Mouse (Mus musculus) liver (tissue): ENCODE measurements around the gene Upk1a.

Experiments
- DNase-seq: peaks from one replicate; pipeline ENCODE4 v3.0.0-alpha.2; 2020; ENCODE audit warnings: mixed read lengths

The Upk1a gene

DNA sequence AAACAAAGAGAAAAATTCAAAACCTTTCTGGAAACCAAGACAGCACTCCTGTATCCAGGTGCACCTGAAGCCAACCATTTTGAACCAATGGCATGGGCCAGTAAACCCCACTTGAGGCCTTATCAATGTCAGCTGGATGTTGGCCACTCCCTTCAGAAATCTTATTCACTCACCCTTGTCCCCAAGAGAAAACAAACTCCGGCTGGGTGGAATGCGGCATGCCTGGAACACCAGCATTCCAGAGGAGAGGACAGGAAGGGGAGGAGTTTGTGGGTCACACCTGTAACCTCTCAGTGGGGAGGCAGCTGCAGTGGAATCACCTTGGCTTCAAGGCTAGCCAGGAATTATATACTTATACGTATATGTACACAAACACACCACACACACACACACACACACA, 10.1 kb downstream of the Upk1a start:
- no peak for DNase-seq

DNA sequence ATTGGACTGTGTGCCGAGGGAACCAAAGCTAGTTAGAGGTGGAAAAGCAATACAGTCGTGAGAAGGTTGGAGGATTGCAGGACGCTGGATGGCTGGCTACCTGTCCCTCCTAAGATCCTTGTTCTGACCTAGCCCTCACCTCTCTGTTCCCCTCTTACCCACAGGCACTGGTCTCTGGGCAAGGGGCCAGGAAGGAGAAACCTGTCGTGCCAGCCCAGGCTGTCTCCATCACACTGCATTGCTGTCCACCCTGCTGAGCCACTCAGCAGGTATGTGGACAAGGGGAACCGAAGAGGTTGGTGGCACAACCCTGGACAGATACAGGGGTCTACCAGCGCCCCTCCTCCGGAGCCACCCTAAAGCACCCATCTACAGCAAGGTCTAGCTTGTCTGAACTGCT, 12.0 kb downstream of the Upk1a start:
- DNase-seq = no peak

DNA sequence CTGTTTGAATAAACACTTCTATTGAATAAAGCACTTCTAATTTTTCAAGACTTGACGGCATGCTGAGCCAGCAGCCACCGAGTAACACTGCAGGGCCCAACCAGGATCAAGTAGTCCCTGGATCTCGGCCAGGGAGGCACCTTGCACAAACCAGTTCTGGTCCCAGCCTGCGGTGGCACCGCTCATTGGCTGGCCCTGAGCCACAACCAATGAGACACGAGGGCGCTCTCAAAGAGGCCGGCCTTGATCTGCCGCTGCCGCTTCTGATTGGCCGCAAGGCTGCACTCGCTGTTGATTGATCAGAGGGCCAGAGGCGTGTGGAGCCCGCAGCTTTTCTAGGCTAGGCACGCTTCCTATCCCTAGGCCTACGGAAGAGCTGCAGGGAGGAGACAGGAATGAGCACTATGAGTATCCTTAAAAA, 12.7 kb downstream of the Upk1a start:
- peak; percentile 90 for DNase-seq

DNA sequence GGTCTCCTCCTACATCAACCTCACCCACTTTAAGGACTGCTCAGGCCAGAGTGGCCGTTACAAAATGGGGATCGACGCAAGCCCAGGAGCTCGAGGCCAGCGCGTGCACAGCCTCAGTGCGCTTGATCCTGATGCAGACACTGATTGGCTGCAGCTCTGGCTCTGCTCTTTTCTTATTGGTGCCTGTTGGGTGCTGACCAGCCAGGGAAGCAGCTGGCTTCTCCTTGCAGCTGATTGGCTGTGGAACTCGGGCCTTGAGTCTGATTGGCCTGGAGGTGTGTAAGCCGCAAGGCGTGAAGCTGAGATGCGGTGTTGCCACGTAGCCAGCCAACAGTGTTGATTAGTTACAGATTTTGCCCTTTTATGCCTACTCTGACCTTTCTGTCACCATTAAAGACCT, 13.9 kb downstream of the Upk1a start, which contains the start of gene Zbtb32:
TSS of gene Zbtb32 (minus strand) at position 124 of the 400 bp plus-strand sequence.
- no peak for DNase-seq

DNA sequence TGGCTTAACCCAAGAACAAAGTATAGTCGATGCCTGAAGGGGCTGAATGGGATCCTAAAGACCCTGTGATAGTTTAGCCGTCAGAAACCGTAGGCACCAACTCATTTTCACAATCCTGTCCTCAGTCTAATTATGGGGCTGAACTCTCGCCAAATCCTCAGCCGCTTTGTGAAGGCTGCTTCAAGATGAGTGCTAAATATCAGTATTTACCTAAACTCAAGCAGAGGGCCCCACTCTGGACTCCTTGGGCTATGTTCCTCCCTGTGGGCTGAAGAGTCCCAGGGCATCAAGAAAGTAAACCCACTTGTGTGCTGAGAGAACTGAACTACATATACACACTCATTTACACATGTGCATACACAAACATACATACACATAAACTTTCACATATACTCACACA, 15.8 kb downstream of the Upk1a start:
- no peak for DNase-seq

DNA sequence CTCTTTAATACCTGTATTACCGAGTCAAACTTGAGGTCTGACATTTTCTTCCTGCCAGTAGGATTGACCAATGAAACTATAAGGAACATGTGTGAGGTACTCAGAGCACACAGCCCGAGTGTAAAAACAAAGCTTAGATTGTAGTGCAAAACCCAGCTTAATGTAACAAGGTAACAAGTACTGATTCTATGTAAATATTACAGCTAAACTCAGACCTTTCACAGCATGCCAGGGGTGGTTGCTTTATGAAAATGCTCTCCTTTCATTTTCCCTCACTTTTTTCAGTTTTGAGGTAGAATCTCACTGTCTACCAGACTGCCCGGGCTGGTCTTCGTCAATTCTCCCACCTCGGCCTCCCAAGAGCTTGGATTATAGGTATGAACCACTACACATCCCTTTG, 16.6 kb downstream of the Upk1a start:
- no peak for DNase-seq

DNA sequence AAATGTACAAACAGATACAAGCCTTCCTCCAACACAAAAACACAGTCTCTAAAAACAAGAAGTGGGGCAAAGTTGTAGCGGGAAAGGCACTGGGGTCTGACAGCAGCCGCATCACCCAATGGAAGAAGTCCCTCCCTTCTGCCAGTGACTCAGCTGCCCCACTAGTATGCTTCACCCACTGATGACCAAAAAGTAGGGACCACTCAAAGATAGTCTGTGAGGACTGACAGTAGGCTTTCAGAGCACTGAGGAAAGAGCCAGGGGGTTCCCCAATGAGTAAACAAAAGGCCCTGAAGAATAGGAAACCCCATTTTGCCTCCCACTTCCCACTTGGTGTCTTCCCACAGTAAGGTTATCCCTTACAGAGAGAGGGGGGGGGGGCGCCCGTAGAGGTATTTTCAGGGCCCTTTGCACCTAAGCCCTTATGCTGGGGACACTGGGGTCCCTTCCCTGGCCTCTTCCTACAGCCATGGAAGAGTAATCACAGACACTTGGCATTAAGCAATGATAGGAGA, 18.1 kb downstream of the Upk1a start:
- no peak for DNase-seq

DNA sequence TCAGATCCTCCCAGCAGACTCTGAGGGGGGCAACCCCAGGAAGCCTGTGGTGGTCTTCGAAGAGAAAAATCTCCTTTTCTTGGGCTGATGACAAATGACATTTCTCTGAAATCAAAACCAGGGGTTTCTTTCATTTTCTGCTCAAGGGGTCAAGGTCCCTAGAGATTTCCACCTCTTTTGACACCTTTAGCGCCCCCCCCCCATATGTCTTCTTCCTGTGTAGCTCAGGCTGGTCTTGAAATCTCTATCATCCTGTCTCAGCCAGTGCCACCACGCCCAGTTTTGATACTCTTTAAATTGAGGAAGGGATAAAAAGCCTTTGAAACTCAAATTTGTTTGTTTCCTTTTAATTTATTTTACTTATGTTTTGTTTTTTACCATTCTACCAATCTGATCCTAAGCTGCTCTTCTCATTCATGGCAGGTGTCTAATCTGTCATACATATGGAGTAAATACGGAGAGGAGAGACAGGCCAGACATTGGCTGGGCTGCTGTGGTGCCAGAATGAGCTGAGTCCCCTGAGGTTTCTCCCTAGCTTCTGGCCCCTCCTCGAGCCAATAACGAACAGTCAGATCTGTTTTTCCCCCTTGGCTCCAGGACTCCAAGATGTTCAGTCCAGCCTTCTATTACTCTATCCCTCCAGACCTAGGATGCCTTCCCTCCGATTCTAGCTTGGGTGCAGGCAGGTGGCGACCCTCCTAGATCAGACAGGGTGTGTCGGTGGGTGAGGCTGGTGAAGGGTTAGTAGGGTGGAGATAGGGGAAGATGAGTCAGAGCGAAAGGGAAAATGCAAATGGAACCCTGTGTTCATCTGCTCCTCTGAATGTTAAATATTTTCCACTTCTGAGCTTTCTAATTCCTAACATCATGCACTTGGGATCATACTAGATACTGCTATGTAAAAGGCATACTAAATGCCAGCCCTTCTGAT, 18.8 kb downstream of the Upk1a start:
- DNase-seq = no peak

DNA sequence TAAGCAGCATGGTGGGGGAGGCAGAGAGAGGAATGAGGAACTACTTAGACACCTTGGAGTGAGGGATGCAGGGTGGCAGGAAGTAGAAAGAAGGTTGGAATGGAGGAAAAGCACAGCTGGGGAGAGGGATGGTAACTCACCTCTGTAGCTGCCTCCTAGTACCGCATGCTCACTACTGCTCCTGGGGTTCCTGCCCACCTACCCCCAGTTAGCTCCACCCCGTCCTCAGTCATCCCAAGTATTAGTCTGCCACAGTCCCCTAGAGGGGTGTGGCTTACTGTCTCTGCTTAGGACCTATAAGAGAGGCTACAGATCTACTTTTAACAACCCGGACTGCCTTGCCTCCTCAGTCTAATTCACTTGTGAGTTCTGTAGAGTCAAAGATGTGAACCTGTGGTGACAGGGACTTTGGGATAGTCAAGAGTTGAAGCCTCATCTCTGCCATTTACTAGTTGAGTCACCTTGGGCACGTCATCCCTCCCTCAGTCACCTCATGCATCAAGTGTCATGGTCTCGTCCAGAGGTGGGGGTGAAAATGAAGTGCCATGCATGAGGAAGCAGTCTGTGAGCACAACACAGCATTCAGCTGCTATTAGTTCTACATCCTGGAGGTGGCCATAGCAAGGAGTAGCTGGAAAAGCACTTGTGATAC, 19.7 kb downstream of the Upk1a start:
- no peak for DNase-seq

DNA sequence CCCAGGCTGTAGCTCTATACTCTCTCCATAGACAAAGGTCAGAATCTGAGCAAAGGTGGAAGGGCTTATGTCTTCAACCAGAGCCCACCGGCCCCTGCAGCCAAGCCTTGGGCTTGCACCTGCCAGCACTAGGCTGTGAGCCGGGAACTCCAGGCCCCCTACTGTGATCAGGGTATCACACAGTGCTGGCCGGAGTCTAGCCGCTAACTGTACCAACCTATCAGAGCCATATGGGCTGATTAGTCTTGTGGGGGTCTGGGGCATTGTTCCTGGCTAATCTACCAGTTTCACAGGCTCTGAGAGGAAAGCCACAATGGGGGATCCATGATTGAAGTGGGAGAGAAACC, 21.1 kb downstream of the Upk1a start:
- no peak for DNase-seq

DNA sequence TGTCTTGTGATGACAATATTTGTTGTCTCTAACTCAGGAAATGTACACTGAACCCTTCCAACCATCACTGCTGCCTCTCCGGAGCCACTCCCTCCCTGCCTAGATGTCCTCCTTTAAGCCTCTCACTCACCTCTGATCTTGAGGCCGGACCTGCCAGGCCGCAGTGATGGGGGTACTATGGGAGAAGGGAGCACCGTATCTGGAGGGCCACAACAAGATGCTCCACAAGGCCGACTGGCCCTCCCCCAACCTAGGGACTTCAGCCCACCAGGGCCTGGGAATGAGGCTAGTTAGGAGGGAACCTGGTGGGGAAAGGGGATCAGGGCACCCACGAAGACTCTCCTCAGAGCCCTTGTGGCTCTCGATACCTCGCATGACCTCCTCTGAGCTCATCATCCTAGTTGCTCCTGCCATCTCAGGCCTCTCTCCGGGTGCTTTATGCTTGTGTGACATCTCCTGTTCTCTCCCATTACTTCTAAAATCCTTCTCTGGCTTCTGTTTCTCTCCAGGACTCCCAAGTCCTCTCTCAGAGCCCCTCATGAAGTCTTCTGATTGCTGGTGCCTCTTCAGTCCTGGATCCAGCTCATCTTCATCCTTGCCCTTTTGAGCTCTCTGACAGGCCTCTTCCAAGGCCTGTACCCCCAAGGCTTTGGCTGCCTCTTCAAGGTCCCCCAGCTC, 21.6 kb downstream of the Upk1a start:
- DNase-seq = no peak

DNA sequence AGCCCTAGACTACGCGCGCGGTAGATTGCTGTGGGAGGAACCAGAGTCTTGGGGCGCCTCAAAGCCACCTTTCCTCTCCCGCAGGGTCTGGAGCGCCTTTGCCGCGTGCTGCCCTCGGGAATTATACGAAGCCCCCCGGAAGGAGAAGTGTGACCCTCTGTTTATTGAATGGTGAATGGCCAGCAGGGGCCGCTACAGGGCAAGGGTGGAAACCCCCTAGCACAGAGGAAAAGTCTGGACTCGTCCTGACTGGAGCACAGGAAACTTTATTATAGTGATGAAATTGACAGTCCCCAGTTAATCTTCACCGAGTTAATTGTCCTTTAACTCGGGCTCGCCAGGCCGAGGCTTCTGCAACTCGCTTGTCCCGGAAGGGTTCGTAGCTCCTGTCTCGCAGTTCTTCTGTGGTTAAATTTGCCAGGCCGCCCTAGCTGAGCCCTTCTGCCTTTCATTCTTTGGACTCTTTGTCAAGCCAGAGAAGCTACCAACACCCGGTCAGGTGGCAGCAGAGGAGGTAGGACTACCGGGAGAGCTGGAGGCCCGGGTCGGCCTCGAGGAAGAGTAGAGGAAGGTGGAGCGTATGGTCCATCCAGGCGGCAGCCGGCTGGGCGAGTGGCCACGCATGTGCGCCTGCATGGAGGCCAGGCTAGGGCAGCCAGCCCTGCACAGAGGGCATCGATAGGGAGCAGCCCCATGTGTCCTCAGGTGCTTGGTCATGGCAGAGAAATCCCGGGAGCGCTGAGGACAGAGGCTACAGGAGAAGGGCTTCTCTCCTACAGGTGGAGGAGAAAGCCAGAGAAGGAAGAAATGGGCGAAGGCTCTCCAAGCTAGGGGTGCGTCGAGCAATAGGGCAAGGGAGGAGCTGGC, 23.0 kb downstream of the Upk1a start:
- peak; percentile 86 for DNase-seq

DNA sequence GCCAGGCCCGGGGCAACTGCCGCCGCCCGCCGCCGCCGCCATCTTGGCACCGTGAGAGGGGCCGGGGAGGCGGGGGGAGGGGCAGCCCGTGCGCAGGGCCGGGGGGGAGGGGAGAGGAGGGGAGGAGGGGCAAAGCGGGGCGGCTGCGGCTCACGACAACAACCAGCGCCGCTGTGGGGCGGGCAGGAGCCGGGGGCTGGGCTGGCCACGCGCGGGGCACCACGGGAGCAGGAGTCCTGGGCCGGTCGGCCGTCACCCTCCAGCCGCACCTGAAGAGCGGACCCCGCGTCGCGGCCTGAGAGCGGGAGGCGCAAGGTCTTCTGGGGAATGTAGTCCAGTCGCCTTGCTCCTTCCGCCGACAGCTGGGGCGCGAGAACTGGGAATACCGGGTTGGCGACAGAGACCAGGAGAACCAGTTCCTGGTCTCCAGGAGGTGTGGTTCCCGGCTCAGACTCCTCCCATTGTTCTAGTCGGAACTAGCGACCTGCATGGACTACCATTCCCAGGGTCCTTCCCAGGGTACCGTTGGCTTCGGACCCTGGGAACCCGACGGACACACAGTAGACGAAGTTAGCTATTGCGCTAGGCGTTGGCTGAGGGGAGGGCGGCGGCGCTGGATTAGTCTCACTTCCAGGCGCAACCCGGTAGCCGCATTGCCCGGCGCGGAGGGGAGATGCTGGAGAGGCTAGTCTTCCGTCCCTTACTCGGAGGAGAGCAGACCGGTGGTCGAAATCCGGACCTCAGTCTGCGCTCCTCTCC, 23.8 kb downstream of the Upk1a start, which contains the start of gene Kmt2b:
TSS of gene Kmt2b (minus strand) at position 51 of the 759 bp plus-strand sequence.
- DNase-seq = peak; percentile 98

DNA sequence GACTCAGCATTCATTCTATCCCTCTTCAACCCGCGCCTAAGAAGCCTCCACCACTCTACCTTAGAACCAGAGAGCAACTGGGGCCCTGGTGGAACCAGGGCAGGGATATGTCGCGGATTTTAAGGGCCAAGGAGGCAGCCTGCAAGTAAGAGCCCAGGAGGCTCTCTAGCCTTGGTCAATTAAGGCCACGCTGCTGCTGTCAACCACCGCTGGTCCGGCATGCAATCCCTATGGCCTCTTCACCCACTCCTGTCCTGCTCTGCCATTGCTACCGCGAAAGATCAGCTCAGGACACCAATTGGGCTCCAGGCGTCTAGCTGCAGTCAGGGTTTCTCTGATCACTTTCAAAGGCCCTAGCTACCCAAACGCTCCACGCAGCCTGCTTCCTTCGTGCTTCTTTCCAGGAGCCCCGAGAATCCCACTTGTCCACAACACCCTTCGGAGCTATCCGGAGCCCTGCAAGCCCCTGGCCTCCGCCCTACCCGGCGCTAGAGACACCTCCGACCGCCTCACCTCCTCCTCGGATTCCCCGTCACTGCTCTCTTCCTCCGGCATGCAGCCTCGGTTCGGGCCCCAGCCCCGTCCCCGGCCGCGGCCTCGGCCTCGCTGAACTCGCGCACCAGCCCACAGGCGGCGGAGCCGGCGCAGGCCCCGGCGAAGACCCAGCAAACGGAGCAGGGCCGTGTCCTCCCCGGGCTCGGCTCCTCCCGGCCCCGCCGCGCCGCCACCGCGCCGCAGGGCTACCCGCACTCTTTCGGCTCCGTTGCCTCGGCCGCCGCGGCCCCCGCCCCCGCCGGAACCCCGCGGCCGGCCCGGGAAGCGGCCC, 24.6 kb downstream of the Upk1a start:
- DNase-seq = peak; percentile 59

DNA sequence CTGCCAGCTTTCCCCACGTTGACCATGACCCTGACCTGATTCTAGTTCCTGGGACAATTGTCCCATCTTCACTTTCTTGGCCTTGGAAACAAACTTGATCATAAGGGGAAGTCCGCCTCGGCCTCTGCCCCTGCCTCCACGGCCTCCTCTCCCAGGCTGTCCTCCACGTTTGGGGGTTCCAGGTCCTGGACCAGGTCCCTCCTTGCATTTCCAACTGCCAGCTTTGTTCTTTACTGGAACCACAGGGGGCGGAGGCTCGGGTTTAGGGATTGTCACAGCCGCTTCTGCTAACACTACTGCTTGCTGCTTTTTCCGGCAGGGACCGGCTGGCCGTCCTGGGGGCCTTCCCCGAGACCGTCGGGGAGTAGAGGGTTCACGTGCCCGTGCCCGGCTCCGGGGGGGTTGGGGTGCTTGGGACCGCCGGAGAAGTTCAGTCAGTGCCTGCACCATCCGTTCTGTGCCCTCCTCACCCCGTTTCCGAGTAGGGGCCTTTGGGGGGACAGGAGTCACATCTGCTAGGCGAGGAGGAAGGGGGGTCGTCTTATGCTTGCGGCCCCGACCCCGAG, 26.1 kb downstream of the Upk1a start:
- DNase-seq = no peak

DNA sequence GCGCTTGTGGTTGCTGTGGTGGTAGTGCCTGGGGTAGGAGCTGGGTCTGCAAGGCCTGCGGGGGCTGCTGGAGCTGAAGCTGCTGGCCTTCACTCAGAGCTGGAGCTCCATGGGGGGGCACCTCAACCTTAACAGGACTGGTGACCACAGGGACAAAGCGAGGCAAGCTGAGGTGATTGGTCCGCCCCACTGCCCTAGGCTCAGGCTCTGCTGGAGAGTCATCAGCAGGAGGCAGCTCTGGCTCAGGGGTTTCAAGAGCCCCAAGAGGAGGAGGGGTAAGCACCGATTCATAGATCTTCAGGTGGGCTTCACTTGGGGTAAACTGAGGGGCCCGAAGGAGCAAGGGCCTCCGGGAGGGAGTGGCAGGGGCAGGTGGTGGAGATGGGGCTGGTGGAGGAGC, 27.5 kb downstream of the Upk1a start:
- DNase-seq = no peak

DNA sequence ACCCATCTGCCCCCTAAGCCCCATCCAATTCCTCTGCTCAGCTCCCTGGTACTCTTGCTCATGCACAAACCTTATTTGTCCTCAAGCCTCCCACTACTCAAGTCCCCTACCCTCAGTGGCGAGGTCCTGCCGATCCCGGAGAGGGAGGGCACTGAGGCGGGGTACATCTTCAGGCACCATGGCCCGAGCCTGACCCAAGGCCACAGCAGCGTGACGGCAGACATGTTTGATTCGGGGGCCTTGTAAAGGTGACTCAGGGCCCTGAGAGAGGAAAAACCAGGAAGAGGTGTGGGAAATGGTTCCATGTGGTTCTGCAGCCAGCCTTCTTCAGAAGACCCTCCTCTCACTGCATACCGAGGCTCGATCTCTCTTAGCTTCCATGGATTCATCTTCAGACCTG, 28.3 kb downstream of the Upk1a start:
- DNase-seq = no peak

DNA sequence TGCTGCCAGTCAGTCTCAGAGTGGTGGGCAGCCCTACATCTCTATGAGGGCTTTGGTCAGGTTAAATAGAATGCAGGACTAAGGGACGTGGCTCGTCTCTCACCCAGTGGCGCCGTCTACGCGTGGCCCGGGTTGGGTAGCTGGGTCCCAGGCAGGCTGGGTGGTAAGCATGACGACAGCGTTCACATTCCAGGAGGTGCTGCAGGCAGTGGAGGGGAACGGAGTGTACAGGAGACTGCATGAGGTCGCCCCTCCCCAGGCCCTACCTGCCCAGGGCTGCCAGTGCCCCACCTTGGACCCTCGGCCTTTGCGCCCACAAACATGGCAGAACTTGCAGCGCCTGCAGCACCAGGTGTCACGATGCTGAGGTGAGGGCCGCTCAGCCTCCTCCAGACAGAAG, 31.1 kb downstream of the Upk1a start:
- DNase-seq = no peak

DNA sequence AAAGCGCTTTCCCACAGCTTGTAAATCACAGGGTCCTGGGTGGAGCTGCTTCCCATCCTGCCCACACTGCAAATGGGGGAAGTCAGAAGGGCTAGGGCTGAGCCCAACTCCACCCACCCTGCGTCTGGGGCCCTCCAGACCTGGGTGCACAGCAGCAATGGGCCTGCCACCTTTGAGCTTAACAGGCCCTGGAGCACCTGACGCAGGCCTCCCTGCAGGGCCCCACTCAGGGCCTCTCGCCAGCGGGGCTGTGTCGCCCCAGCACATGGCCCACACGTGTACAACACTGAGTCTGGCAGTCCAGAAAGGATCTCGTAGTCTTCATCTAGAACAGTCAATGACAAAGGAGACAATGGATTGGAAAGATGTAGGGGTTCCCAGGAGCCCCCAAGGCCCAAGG, 32.7 kb downstream of the Upk1a start:
- DNase-seq = no peak

DNA sequence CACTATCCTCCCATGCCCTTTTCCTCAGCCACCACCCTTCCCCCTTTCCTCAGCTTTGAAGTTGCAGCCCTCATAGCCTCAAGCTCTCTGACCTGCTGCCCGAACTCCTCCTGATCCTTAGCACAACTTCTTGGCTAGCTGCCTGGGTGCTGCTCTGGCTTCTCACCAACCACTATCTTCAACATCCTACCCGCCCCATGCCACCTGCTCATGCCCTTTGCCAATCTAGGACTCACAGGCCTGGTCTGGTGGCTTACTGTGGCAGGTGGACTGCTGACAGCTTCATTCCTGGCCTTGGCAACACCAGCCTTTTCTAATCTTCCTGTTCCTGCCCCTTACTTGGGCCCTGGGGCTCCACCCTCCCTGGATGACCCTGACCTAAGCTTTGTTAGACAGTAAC, 39.7 kb downstream of the Upk1a start:
- DNase-seq = no peak
